Mouse (Mus musculus): ENCODE measurements around the gene Cypt4.
"Not testable (repeated sequence)": the region's sequence is repeated elsewhere in the genome, so short reads cannot be mapped to it uniquely, and the experiment has no call there.

Gene Cypt4

GRCm38 (mm10) chr9:24624896-24625295 is at the start of gene Cypt4:
Cypt4 (plus strand) TSS chr9:24625196.
- no peak for DNase-seq (ENCODE audit: low read depth, low spot score)

- DNase-seq (ENCODE audit: low read depth, low spot score): not testable (repeated sequence)
Observed at GRCm38 (mm10) chr9:24637341-24637740, 12.3 kb downstream of the Cypt4 start.
